Mouse (Mus musculus) kidney, adult 2 months (tissue): ENCODE measurements at regions not wholly inside any gene's neighbourhood (a gene's known extent, or its start where the extent isn't known, plus 50 kb on each side); places are given as distances from the start of the nearest gene placed in this dataset.
"Not testable (repeated sequence)": the region's sequence is repeated elsewhere in the genome, so short reads cannot be mapped to it uniquely, and the experiment has no call there.

Source experiments
- DNase-seq: peaks from one replicate; pipeline ENCODE4 v3.0.0; 2021
- H3K27ac ChIP-seq: fragments of 200-500 bp; 2 replicates; pipeline ENCODE4 v1.5.1; 2012; ENCODE audit warnings: low read depth, low read length, control low read depth, inconsistent platforms; ENCODE audit not compliant: insufficient read depth
- H3K27me3 ChIP-seq: fragments of 200-500 bp; replicated peaks from 2 replicates; pipeline ENCODE4 v1.6.1; 2012; ENCODE audit warnings: mild to moderate bottlenecking, moderate library complexity, low read length, inconsistent platforms; ENCODE audit not compliant: control insufficient read depth, insufficient read depth
- H3K36me3 ChIP-seq: fragments of 200-500 bp; 2 replicates; pipeline ENCODE4 v1.6.1; 2012; ENCODE audit warnings: mild to moderate bottlenecking, moderate library complexity, low read length, inconsistent platforms; ENCODE audit not compliant: control insufficient read depth, insufficient read depth
- H3K4me1 ChIP-seq: fragments of 200-500 bp; 2 replicates; pipeline ENCODE4 v1.6.1; 2011; ENCODE audit warnings: low read length; ENCODE audit not compliant: control insufficient read depth, insufficient read depth
- H3K4me3 ChIP-seq: fragments of 200-500 bp; 2 replicates; pipeline ENCODE4 v1.5.1; 2011; ENCODE audit warnings: mild to moderate bottlenecking, low read depth, low read length, control low read depth; ENCODE audit not compliant: insufficient read depth
- CTCF ChIP-seq: fragments of 200-500 bp; conservative IDR thresholded peaks from 2 replicates; pipeline ENCODE4 v1.5.1; 2011; ENCODE audit warnings: low read depth, mild to moderate bottlenecking, control low read depth, low read length, moderate library complexity, mixed read lengths; ENCODE audit not compliant: insufficient read depth, insufficient read length
- POLR2A ChIP-seq: fragments of 200-500 bp; IDR thresholded peaks from one replicate; pipeline ENCODE4 v1.6.1; 2011; ENCODE audit warnings: low read depth, low read length, control low read depth
- WGBS: fragments of 180-500 bp; shearing (Covaris S2); methylation state at CpG from one replicate; pipeline ENCODE4 v1.1.7; 2018; 5-methylcytosine and 5-hydroxymethylcytosine counted together

DNA sequence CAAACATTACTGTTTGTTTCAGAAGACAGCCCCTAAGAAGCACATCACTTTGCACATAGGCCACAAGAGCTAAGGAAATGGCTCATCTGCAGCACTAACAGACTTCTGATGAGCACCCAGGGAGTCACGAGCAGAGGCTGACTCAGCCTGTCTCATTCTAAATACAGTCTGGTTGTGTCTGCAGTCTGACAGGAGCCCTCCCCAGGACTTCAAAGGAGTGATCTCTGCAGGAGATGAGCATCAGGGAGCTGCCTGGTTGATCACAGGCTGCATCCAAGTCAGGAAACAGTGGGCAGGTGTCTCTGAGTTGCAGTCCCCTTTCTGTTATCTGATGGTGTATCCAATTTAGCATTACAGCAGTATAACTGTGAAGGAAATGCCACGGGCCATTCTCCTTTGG is 188.5 kb upstream of the Myo3a start:
- no peaks in the 10 kb centered on the region for H3K36me3 ChIP-seq
- H3K4me3 ChIP-seq: no peak overlapping the region
- no peaks in the 10 kb centered on the region for H3K4me1 ChIP-seq
- no peak overlapping the region for H3K27ac ChIP-seq
- WGBS: 14% methylated on average over 2 of the region's 2 CpGs
- no peaks in the 10 kb centered on the region for H3K27me3 ChIP-seq
- TF ChIP-seq CTCF (no peak), POLR2A (no peak)
- no peak for DNase-seq

DNA sequence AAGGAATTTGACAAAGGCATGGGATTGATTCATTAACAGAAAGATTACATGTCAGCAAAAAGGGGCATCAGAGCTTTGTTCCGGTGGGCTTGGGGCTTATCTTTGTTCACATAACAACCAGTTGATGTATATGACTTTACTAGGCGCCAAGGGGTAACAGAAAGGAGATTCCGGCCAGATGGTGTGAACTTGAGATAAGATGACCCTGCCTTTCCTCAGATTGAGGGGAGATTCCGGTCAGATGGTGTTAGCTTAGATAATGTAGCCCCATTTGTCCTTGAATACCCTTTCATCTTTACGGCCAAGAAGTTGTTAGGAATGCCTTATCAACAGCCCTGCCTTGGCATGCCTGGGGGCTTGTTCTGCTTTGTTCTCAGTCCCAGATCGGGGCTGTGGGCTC is 183.4 kb upstream of the Myo3a start:
- H3K27ac ChIP-seq, H3K36me3 ChIP-seq, DNase-seq, H3K4me3 ChIP-seq, H3K27me3 ChIP-seq, H3K4me1 ChIP-seq: not testable (repeated sequence)
- WGBS: 81% methylated on average over 6 of the region's 6 CpGs

DNA sequence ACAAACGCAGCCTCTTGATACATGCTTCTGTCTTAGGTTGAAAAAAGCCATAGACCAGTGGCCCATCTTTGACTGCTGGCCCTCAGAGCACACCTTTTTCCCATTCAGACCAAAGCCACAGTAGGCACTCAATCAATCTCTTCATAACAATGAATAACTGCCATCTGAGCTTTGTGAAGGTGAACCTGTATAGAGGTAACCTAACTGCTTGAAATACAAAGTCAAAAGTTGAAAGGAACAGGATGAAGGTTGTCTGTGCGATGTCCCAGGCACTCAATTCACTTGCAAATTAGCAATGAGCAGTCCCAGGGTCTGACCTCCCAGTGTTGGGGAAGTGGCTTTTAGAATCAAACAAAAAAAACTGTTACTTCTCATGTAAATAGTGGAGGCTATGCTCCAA is 182.4 kb upstream of the Myo3a start:
- no peak overlapping the region for H3K4me3 ChIP-seq
- H3K27ac ChIP-seq: no peak overlapping the region
- TF ChIP-seq POLR2A: no peak
- TF ChIP-seq CTCF: no peak
- WGBS: 66% methylated on average over 2 of the region's 2 CpGs
- no peaks in the 10 kb centered on the region for H3K27me3 ChIP-seq
- no peaks in the 10 kb centered on the region for H3K4me1 ChIP-seq
- no peaks in the 10 kb centered on the region for H3K36me3 ChIP-seq
- DNase-seq: no peak

DNA sequence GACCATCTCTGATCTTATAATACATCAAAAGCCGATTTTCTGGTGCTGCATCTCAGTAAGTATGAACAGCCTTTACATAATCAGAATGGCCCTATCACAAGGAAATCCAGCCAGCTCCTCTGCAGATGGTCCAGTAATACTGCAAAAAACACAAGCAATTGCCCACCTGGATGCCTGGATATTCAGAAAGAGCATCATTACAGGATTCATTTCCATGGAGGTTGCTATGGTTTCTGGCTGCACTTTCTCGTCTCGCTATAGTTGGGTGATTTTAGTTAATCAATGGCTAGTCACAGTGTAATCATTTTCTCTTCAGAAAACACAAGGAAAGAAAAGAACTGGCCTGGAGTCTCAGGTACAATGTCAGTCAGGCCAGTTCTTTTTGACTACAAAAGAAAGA is 179.8 kb upstream of the Myo3a start:
- WGBS: 38% methylated on average over 3 of the region's 3 CpGs
- no peak overlapping the region for H3K27ac ChIP-seq
- H3K27me3 ChIP-seq: no peaks in the 10 kb centered on the region
- TF ChIP-seq CTCF (no peak), POLR2A (no peak)
- H3K4me3 ChIP-seq: no peak overlapping the region
- DNase-seq: peak; percentile 73
- H3K4me1 ChIP-seq: no peaks in the 10 kb centered on the region
- no peaks in the 10 kb centered on the region for H3K36me3 ChIP-seq

DNA sequence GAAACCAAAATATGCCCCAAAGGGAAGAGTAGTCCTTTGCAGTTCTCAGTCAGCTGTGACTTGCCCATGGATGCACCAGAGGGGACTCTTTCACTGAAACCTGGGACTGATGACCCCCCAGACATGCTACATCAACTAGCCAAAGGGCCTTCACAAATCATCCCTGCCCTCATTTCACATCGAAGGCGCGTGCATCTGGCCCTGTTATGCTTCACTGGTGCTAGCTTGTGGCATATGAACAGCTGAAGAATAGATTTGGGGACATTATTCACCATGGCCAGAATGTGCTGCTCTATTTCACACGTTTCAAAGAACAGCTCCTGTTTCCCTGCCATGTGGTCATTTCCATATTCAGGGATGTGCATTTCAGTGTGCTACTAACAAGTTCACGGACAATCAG is 160.8 kb upstream of the Myo3a start:
- Histone ChIP-seq H3K4me1 (no peaks in the 10 kb centered on the region), H3K27me3 (no peaks in the 10 kb centered on the region), H3K4me3 (no peak overlapping the region), H3K36me3 (no peaks in the 10 kb centered on the region), H3K27ac (no peak overlapping the region)
- no peak for DNase-seq
- no peak for TF ChIP-seq POLR2A
- 40% methylated on average over 5 of the region's 5 CpGs for WGBS

DNA sequence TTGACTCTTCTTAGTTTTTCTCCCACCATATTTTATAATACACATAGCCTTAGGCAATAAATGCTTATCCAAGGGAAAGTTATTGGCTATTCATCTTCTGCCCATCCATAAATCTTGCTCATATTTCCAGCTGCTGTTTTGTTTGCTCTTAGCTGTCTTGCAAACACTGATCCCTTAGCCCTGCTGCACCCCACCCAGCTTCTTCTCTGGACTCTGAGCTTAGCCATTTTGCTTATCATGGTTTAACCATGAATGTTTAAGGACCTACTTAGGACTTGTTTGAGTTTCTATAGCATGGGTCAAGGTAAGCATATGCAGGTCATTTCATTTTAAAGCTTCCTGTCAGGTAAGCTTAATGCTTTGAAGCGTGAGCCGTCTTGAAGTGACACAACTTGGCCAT is 130.5 kb upstream of the Myo3a start:
- Histone ChIP-seq H3K4me3 (no peak overlapping the region), H3K36me3 (no peaks in the 10 kb centered on the region), H3K27me3 (no peaks in the 10 kb centered on the region), H3K4me1 (no peaks in the 10 kb centered on the region), H3K27ac (no peak overlapping the region)
- 80% methylated on average over 2 of the region's 2 CpGs for whole genome bisulfite sequencing
- TF ChIP-seq CTCF (no peak), POLR2A (no peak)
- no peak for DNase-seq

DNA sequence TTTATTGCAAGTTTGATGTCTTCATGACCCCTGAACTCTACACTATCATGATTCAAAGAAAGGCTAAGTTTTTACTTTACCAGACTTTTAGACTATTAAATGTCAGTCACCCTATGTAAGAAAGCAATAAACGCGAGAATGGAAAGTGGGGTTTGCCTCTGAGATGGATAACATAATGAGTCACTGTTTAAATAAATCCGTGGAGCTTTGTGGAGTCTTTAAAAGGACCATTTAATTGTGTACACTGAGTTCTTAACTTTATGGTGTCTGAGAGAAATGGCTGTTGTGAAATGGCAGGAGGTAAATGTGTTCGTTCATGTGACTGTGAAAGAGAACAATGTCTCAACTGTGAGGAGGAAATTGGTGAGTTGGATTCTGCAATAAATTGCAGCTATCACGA is 122.2 kb upstream of the Myo3a start:
- 7% methylated on average over 5 of the region's 5 CpGs for WGBS
- Histone ChIP-seq H3K4me1 (no peaks in the 10 kb centered on the region), H3K4me3 (no peak overlapping the region), H3K36me3 (no peaks in the 10 kb centered on the region), H3K27ac (no peak overlapping the region), H3K27me3 (no peaks in the 10 kb centered on the region)
- no peak for DNase-seq
- TF ChIP-seq POLR2A (no peak), CTCF (no peak)

DNA sequence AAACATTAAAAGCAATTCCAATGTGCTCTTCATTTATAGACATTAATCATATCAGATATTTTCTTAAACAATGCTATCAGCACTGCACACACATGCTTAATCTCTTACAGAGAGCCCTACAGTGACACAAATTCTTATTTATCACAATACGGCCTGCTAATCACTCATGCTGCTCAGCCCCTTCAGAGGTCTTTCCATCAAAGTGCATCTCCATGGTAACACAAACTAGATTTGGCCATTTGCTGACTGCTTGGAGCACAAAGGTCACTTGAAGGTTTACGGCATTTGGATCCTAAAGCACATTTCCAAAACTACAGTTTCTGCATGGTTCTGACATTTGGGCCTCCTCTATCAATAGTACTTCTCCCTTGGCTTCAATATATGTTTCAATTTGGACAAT is 77.6 kb upstream of the Myo3a start:
- TF ChIP-seq CTCF (no peak), POLR2A (no peak)
- no peak for DNase-seq
- H3K4me3 ChIP-seq: no peak overlapping the region
- no peaks in the 10 kb centered on the region for H3K4me1 ChIP-seq
- H3K27me3 ChIP-seq: no peaks in the 10 kb centered on the region
- no peak overlapping the region for H3K27ac ChIP-seq
- no peaks in the 10 kb centered on the region for H3K36me3 ChIP-seq
- WGBS: 42% methylated on average over 2 of the region's 2 CpGs
